Mouse (Mus musculus) erythroblast, embryonic 14.5 days (primary cell): ENCODE measurements at regions not wholly inside any gene's neighbourhood (a gene's known extent, or its start where the extent isn't known, plus 50 kb on each side); places are given as distances from the start of the nearest gene placed in this dataset.

Experiments used
- GATA1 ChIP-seq: IDR thresholded peaks from 2 replicates; pipeline ENCODE4 v1.6.1; 2012; ENCODE audit warnings: low read length, inconsistent platforms, mixed read lengths
- TAL1 ChIP-seq: IDR thresholded peaks from 3 replicates; pipeline ENCODE4 v1.6.1; 2012; ENCODE audit warnings: low read length, inconsistent platforms, mixed read lengths

DNA sequence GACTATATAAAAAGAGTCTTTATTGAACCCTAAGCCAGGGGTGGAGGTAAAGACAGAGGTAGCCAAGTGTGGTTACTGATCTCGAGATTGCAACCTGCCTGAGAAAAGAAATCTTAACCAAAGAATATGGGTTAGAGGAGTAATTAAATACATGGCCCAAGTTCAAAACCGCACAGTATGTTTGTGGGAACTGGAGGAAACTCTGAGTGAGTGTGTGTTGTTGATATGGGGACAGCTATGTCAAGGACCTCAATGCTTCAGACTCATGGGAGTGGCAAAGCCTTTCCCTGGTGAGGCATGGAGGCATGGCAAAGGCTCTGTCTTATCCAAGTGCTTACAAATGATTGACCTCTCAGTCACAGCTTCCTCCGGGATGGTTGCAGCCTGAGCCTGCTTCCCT is 127.7 kb upstream of the Tank start:
- TF ChIP-seq GATA1, result no peak
- no peak for TF ChIP-seq TAL1
